Comparison of ENCODE assay signal across 7 mouse cellular contexts in the genomic region with DNA sequence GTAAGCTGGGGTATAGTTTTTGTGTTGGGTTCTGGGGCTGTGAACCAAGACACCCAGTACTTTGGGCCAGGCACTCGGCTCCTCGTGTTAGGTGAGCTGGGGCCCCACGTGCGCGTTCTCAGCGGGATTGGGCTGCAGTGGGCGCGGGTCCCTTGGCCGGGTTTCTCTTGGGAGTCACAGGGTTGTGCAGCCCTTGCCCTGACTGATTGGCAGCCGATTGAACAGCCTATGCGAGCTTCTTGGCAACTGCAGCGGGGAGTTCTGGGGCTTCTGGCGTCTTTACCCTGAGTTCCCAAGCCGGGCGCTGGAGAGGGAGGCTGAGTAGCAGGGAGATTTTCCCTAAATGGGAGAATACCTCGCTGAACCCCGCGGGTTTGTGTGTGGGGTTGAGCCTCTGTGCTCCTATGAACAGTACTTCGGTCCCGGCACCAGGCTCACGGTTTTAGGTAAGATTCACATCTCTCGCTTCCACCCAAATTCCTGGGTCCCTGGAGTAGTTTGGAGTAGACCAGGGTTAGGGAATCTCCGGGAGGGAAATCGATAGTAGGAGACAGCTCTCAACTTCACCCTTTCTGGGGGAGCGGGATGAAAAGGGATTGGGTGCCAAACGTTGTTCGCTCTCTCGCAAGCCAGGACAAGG. TPM values are rescaled to one million over a fixed set of nuclear protein-coding genes. Genes with fewer than 3 reads are reported as not detected.
DNase-seq lines count a peak whose midpoint lies in the region; ATAC-seq and TF ChIP-seq lines count a peak whose summit lies in the region.

No protein-coding gene starts in this region.

- peak overlapping the region; percentile 53 for H3K4me2 ChIP-seq in lung, embryonic 14.5 days
- H3K4me2 ChIP-seq in embryonic facial prominence, embryonic 11.5 days (ENCODE audit: low read depth, low read length), result peak overlapping the region; percentile 32

- 4% methylated on average over 28 of the region's 28 CpGs for WGBS in lung, embryonic 14.5 days
- 4% methylated on average over 28 of the region's 28 CpGs for WGBS in embryonic facial prominence, embryonic 11.5 days

- H3K9me3 ChIP-seq in lung, embryonic 14.5 days (ENCODE audit: low read depth, low read length), result no peaks in the 10 kb centered on the region
- no peaks in the 10 kb centered on the region for H3K9me3 ChIP-seq in embryonic facial prominence, embryonic 11.5 days (replicated peaks; ENCODE audit: control insufficient read depth, low read length)

- H3K4me1 ChIP-seq in lung, embryonic 14.5 days (ENCODE audit: insufficient read depth), result no peaks in the 10 kb centered on the region
- H3K4me1 ChIP-seq in embryonic facial prominence, embryonic 11.5 days (ENCODE audit: control insufficient read depth, insufficient read depth, low read length), result no peaks in the 10 kb centered on the region

- peaks cover 5% of the 10 kb centered on the region; the same call in 1 of the 2 replicates for H3K27me3 ChIP-seq in lung, embryonic 14.5 days (ENCODE audit: insufficient read depth, low read length)
- peaks cover 4% of the 10 kb centered on the region; the same call in 1 of the 2 replicates for H3K27me3 ChIP-seq in embryonic facial prominence, embryonic 11.5 days (ENCODE audit: control insufficient read depth, insufficient read depth, low read length)

- peak overlapping the region; percentile 16; the same call in 1 of the 2 replicates for H3K9ac ChIP-seq in lung, embryonic 14.5 days
- 0 out of 2 replicates have a peak overlapping the region, but pooled peaks have one; percentile 33 for H3K9ac ChIP-seq in embryonic facial prominence, embryonic 11.5 days (replicated peaks; ENCODE audit: low read length)

- no peak for TF ChIP-seq CTCF in lung, embryonic 14.5 days (IDR thresholded peaks at IDR 0.05; ENCODE audit: low read depth)

- H3K27ac ChIP-seq in lung, embryonic 14.5 days (ENCODE audit: low read depth), result no peak overlapping the region
- H3K27ac ChIP-seq in embryonic facial prominence, embryonic 11.5 days (replicated peaks; ENCODE audit: low read depth, low read length), result no peak overlapping the region

- no peak overlapping the region; the same call in 1 of the 2 replicates for H3K4me3 ChIP-seq in lung, embryonic 14.5 days (ENCODE audit: low read depth, low read length)
- peak overlapping the region; percentile 2; the same call in 1 of the 2 replicates for H3K4me3 ChIP-seq in embryonic facial prominence, embryonic 11.5 days (ENCODE audit: low read depth, low read length)

- ATAC-seq in lung, embryonic 14.5 days (ENCODE audit: insufficient read depth), result no peak
- no peak for ATAC-seq in embryonic facial prominence, embryonic 11.5 days (replicated peaks; ENCODE audit: insufficient number of reproducible peaks, low FRiP score, low TSS enrichment, low read depth)

- no peaks in the 10 kb centered on the region for H3K36me3 ChIP-seq in lung, embryonic 14.5 days (ENCODE audit: insufficient read depth)
- H3K36me3 ChIP-seq in embryonic facial prominence, embryonic 11.5 days (replicated peaks; ENCODE audit: control insufficient read depth, insufficient read depth, low read depth, low read length), result no peaks in the 10 kb centered on the region

- no peak for DNase-seq in lung, embryonic 14.5 days
- DNase-seq in lung, adult 18-20 months, result no peak
- peak; percentile 14 for DNase-seq in embryonic facial prominence, embryonic 11.5 days (ENCODE audit: low spot score)
- peak; percentile 63 for DNase-seq in induced T-regulatory cell, adult 2 months (ENCODE audit: low read depth)
- DNase-seq in naive thymus-derived CD4-positive, alpha-beta T cell, adult 2 months (ENCODE audit: low read depth), result peak; percentile 68
- DNase-seq in urinary bladder, postnatal 36 days (ENCODE audit: low spot score in 2 of 2), result no peak
- DNase-seq in layer of hippocampus, adult 11-12 months (ENCODE audit: low spot score), result no peak

RNA-seq across cellular contexts. Expression of gene Prss2, which starts 21.9 kb away (rescaled TPM):
- not detected in 2 replicates for polyA plus RNA-seq in lung, embryonic 14.5 days (2014; fragmentation: Nextera tagmentation; extraction: Ambion mirVana)
- not detected in 2 replicates for polyA plus RNA-seq in embryonic facial prominence, embryonic 11.5 days (2014; fragmentation: Nextera tagmentation; extraction: Ambion mirVana)

Comparison
In these comparisons a context has a peak if more than half of its experiments do, and no peak if none do; other contexts are left out.
1. DNase-seq: peak in embryonic facial prominence, embryonic 11.5 days (single experiment), induced T-regulatory cell, adult 2 months (single experiment) and naive thymus-derived CD4-positive, alpha-beta T cell, adult 2 months (single experiment); none in lung, embryonic 14.5 days (single experiment), lung, adult 18-20 months (0 of 2), urinary bladder, postnatal 36 days (0 of 2) and layer of hippocampus, adult 11-12 months (single experiment).